Mouse (Mus musculus) G1E (cell line): ENCODE measurements around the gene Ccl26.

Experiments
- CTCF ChIP-seq: IDR thresholded peaks from 2 replicates; pipeline ENCODE4 v1.5.1; 2012; ENCODE audit warnings: low read depth, low read length, inconsistent platforms, mixed read lengths
- POLR2AphosphoS5 ChIP-seq: IDR thresholded peaks from 2 replicates; pipeline ENCODE4 v1.6.1; 2012; ENCODE audit warnings: low read depth, low read length, inconsistent platforms; ENCODE audit not compliant: insufficient replicate concordance
- TAL1 ChIP-seq: conservative IDR thresholded peaks from 2 replicates; pipeline ENCODE4 v1.6.1; 2012; ENCODE audit warnings: low read depth, low read length, inconsistent platforms, mixed read lengths

DNA sequence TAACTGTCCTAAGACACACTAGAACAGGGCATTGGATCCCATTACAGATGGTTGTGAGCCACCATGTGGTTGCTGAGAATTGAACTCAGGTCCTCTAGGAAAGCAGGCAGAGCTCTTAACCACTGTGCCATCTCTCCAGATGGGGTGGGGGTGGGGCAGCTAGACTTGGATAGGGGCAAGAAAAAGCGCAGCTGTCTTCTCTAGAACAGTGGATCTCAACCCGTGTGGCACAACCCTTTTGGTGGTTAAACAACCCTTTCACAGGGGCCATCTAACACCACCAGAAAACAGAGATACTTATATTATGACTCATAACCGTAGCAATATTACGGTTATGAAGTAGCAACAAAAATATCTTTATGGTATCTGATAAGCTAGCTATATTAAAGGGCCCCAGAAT lies 24.4 kb upstream of the Ccl26 start:
- TF ChIP-seq CTCF (no peak), POLR2AphosphoS5 (no peak), TAL1 (no peak)
